Mouse (Mus musculus): Measurements from ENCODE around the gene Amigo2. TPM values are rescaled to one million over a fixed set of nuclear protein-coding genes. Genes with fewer than 3 reads are reported as not detected.
A peak's percentile ranks its signal among the peaks of the same experiment; 100 is the strongest.

Amigo2 gene
- polyA plus RNA-seq, 1 experiment from 2014 or later: 19.7 TPM

GRCm38 (mm10) chr15:97246256-97246655 is 831 bp downstream of the Amigo2 start:
- Histone ChIP-seq H3K4me2 (ENCODE audit: low read length) (peak overlapping the region; percentile 79), H3K4me3 (ENCODE audit: low read depth, low read length) (peak overlapping the region; percentile 63), H3K9me3 (replicated peaks; ENCODE audit: control insufficient read depth, low read length, poor library complexity, severe bottlenecking) (no peaks in the 10 kb centered on the region), H3K36me3 (ENCODE audit: control insufficient read depth, insufficient read depth, low read length) (no peaks in the 10 kb centered on the region), H3K27me3 (ENCODE audit: control insufficient read depth, insufficient read depth, low read depth, low read length) (0 out of 2 replicates have a peak, but pooled peaks cover 2% of the 10 kb centered on the region), H3K4me1 (ENCODE audit: control insufficient read depth, insufficient read depth, low read length) (peaks cover 18% of the 10 kb centered on the region), H3K27ac (ENCODE audit: low read length) (peak overlapping the region; percentile 87; the same call in 1 of the 2 replicates), H3K9ac (ENCODE audit: low read depth, low read length) (peak overlapping the region; percentile 39)
- WGBS: 29% methylated on average over 14 of the region's 14 CpGs
- ATAC-seq: no peak

DNA sequence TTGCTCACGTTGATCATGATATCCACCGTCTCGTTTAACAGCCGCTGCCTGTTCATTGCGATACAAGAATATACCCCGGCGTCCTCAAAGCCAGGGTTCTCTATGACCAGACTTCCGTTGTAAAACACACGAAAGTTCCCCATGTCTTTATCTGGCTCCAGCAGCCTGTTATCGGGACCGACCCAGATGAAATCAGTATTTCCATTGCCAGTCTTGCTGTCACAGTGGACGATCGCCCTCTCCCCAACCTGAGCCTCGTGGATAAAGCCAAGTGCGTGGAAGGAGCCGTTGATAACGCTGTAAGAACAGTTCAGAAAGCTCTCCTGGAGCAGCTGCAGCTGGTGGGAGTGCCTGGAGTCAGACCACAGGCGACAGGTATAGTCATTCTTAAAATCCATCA is 1.7 kb downstream of the Amigo2 start:
- Histone ChIP-seq H3K4me1 (ENCODE audit: control insufficient read depth, insufficient read depth, low read length) (peaks cover 18% of the 10 kb centered on the region), H3K4me2 (ENCODE audit: low read length) (peak overlapping the region; percentile 79; the same call in 1 of the 2 replicates), H3K27me3 (ENCODE audit: control insufficient read depth, insufficient read depth, low read depth, low read length) (0 out of 2 replicates have a peak, but pooled peaks cover 2% of the 10 kb centered on the region), H3K9ac (ENCODE audit: low read depth, low read length) (no peak overlapping the region; the same call in 1 of the 2 replicates), H3K27ac (ENCODE audit: low read length) (no peak overlapping the region), H3K9me3 (replicated peaks; ENCODE audit: control insufficient read depth, low read length, poor library complexity, severe bottlenecking) (no peaks in the 10 kb centered on the region), H3K36me3 (ENCODE audit: control insufficient read depth, insufficient read depth, low read length) (no peaks in the 10 kb centered on the region), H3K4me3 (ENCODE audit: low read depth, low read length) (no peak overlapping the region)
- ATAC-seq: no peak
- WGBS: 90% methylated on average over 18 of the region's 18 CpGs

DNA sequence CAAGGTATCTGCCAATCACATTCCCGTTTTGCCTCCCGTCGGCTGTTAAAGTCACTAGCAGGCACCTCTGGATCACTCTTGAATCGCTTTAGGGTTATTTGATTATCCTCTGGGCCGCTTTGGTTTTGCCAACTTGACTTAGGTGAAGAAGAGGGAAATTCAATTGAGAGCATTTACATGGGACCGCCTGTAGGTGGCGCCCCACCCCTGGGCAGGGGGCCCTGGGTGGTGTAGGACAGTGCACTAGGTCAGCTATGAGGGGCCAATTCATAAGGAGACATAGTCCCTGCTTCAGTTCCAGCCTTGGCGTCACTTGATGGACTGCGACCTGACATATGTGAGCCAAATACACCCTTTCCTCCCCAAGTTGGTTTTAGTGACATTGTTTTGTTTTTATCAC is 10.1 kb downstream of the Amigo2 start:
- ATAC-seq: no peak

GRCm38 (mm10) chr15:97235183-97235582 is 11.9 kb downstream of the Amigo2 start:
- H3K27ac ChIP-seq (ENCODE audit: low read length): no peak overlapping the region
- no peaks in the 10 kb centered on the region for H3K9me3 ChIP-seq (replicated peaks; ENCODE audit: control insufficient read depth, low read length, poor library complexity, severe bottlenecking)
- H3K4me2 ChIP-seq (ENCODE audit: low read length): no peak overlapping the region
- no peak overlapping the region for H3K4me3 ChIP-seq (ENCODE audit: low read depth, low read length)
- H3K4me1 ChIP-seq (ENCODE audit: control insufficient read depth, insufficient read depth, low read length): no peaks in the 10 kb centered on the region
- H3K36me3 ChIP-seq (ENCODE audit: control insufficient read depth, insufficient read depth, low read length): no peaks in the 10 kb centered on the region
- WGBS: 34% methylated on average over 7 of the region's 7 CpGs
- no peaks in the 10 kb centered on the region for H3K27me3 ChIP-seq (ENCODE audit: control insufficient read depth, insufficient read depth, low read depth, low read length)
- ATAC-seq: no peak
- no peak overlapping the region for H3K9ac ChIP-seq (ENCODE audit: low read depth, low read length)

More for the DNA sequence above, 10.1 kb downstream of the Amigo2 start:
- no peaks in the 10 kb centered on the region for H3K9me3 ChIP-seq (replicated peaks; ENCODE audit: control insufficient read depth, low read length, poor library complexity, severe bottlenecking)
- WGBS: 55% methylated on average over 9 of the region's 9 CpGs
- no peaks in the 10 kb centered on the region for H3K27me3 ChIP-seq (ENCODE audit: control insufficient read depth, insufficient read depth, low read depth, low read length)
- no peak overlapping the region for H3K4me3 ChIP-seq (ENCODE audit: low read depth, low read length)
- H3K36me3 ChIP-seq (ENCODE audit: control insufficient read depth, insufficient read depth, low read length): no peaks in the 10 kb centered on the region
- no peak overlapping the region for H3K9ac ChIP-seq (ENCODE audit: low read depth, low read length)
- H3K4me2 ChIP-seq (ENCODE audit: low read length): no peak overlapping the region
- H3K27ac ChIP-seq (ENCODE audit: low read length): no peak overlapping the region
- H3K4me1 ChIP-seq (ENCODE audit: control insufficient read depth, insufficient read depth, low read length): no peaks in the 10 kb centered on the region

GRCm38 (mm10) chr15:97234076-97234475 is 13.0 kb downstream of the Amigo2 start:
- H3K4me2 ChIP-seq (ENCODE audit: low read length): no peak overlapping the region
- 88% methylated on average over 6 of the region's 6 CpGs for WGBS
- no peak overlapping the region for H3K4me3 ChIP-seq (ENCODE audit: low read depth, low read length)
- no peaks in the 10 kb centered on the region for H3K36me3 ChIP-seq (ENCODE audit: control insufficient read depth, insufficient read depth, low read length)
- no peaks in the 10 kb centered on the region for H3K9me3 ChIP-seq (replicated peaks; ENCODE audit: control insufficient read depth, low read length, poor library complexity, severe bottlenecking)
- no peak overlapping the region for H3K9ac ChIP-seq (ENCODE audit: low read depth, low read length)
- H3K4me1 ChIP-seq (ENCODE audit: control insufficient read depth, insufficient read depth, low read length): no peaks in the 10 kb centered on the region
- no peak overlapping the region for H3K27ac ChIP-seq (ENCODE audit: low read length)
- no peaks in the 10 kb centered on the region for H3K27me3 ChIP-seq (ENCODE audit: control insufficient read depth, insufficient read depth, low read depth, low read length)
- ATAC-seq: no peak

DNA sequence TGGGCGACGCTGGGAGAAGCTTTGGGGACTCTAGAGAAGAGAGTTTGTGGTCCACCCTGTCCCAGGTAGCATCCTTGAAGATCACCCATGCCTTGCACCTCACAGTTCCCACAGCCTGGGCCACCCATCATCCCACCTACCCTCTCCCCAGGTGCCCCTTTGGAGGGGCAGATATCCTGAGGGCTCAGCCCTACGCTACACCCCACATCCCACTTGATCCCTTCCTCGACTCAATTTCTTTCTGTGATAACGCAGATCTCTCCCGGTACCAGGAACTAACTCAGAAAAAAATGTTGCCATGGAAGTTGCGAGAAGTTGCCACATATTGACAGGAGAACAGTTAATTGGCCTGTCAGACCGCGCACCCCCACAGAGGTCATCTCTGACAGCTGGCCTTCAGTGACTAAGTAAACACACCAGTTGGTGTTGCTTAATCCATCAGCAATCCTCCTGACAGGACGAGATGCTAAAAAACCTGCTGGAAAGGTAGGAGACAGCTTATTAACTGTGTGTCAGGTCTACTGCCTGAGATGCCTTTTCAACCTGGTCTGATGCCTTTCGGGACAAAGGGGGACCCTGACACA is 17.5 kb downstream of the Amigo2 start:
- no peak for ATAC-seq
- 82% methylated on average over 11 of the region's 11 CpGs for WGBS
- no peak overlapping the region for H3K27ac ChIP-seq (ENCODE audit: low read length)
- H3K4me3 ChIP-seq (ENCODE audit: low read depth, low read length): no peak overlapping the region
- no peaks in the 10 kb centered on the region for H3K36me3 ChIP-seq (ENCODE audit: control insufficient read depth, insufficient read depth, low read length)
- H3K27me3 ChIP-seq (ENCODE audit: control insufficient read depth, insufficient read depth, low read depth, low read length): no peaks in the 10 kb centered on the region
- H3K9ac ChIP-seq (ENCODE audit: low read depth, low read length): no peak overlapping the region
- no peak overlapping the region for H3K4me2 ChIP-seq (ENCODE audit: low read length)
- H3K9me3 ChIP-seq (replicated peaks; ENCODE audit: control insufficient read depth, low read length, poor library complexity, severe bottlenecking): no peaks in the 10 kb centered on the region
- H3K4me1 ChIP-seq (ENCODE audit: control insufficient read depth, insufficient read depth, low read length): no peaks in the 10 kb centered on the region

DNA sequence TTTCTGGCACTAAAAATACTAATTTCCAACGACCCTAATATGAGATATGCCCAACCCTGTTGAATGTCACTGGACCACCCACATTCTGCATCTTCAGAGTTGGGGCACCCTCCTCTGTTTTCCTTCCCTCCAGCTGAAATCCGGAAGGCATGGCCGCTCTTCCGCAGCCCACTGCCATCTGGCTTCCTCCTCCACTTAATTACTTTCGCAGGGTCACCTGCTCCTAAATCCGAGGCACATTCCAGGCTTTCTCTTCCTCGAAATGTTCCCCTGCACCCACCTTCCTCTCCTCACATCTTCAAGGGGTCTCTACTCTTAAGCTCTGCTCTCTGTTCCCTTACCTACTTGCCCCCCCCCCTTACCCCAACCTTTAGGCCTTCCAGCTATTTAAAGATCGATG is 23.1 kb downstream of the Amigo2 start:
- H3K9ac ChIP-seq (ENCODE audit: low read depth, low read length): no peak overlapping the region
- ATAC-seq: no peak
- no peak overlapping the region for H3K4me3 ChIP-seq (ENCODE audit: low read depth, low read length)
- no peaks in the 10 kb centered on the region; the same call in 1 of the 2 replicates for H3K4me1 ChIP-seq (ENCODE audit: control insufficient read depth, insufficient read depth, low read length)
- no peaks in the 10 kb centered on the region for H3K27me3 ChIP-seq (ENCODE audit: control insufficient read depth, insufficient read depth, low read depth, low read length)
- no peak overlapping the region for H3K27ac ChIP-seq (ENCODE audit: low read length)
- H3K9me3 ChIP-seq (replicated peaks; ENCODE audit: control insufficient read depth, low read length, poor library complexity, severe bottlenecking): no peaks in the 10 kb centered on the region
- WGBS: 75% methylated on average over 8 of the region's 8 CpGs
- no peaks in the 10 kb centered on the region for H3K36me3 ChIP-seq (ENCODE audit: control insufficient read depth, insufficient read depth, low read length)
- no peak overlapping the region for H3K4me2 ChIP-seq (ENCODE audit: low read length)

DNA sequence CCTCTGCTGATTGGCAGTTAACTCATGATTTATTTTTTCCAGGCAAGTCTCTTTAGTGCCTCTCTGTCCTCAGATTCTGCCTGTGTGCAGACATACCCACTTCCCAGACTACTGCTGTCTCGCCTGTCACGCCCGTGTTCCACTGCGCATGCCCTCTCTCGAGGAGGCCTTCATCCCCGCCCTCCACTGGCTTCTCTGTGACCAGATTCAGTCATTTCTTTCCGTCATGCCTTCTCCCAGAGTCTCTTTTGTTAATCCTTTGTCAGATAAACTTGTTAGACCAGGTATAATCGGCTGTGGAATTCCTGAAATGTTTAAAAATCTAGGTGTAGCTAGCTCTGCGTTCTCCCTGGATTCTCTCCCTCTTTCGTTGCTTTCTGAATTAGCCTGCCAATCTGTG is 23.7 kb downstream of the Amigo2 start:
- H3K9ac ChIP-seq (ENCODE audit: low read depth, low read length): no peak overlapping the region
- no peaks in the 10 kb centered on the region for H3K9me3 ChIP-seq (replicated peaks; ENCODE audit: control insufficient read depth, low read length, poor library complexity, severe bottlenecking)
- H3K4me2 ChIP-seq (ENCODE audit: low read length): no peak overlapping the region
- H3K4me3 ChIP-seq (ENCODE audit: low read depth, low read length): no peak overlapping the region
- 84% methylated on average over 10 of the region's 10 CpGs for WGBS
- ATAC-seq: no peak
- no peaks in the 10 kb centered on the region for H3K36me3 ChIP-seq (ENCODE audit: control insufficient read depth, insufficient read depth, low read length)
- H3K27ac ChIP-seq (ENCODE audit: low read length): no peak overlapping the region
- no peaks in the 10 kb centered on the region; the same call in 1 of the 2 replicates for H3K4me1 ChIP-seq (ENCODE audit: control insufficient read depth, insufficient read depth, low read length)
- H3K27me3 ChIP-seq (ENCODE audit: control insufficient read depth, insufficient read depth, low read depth, low read length): no peaks in the 10 kb centered on the region

DNA sequence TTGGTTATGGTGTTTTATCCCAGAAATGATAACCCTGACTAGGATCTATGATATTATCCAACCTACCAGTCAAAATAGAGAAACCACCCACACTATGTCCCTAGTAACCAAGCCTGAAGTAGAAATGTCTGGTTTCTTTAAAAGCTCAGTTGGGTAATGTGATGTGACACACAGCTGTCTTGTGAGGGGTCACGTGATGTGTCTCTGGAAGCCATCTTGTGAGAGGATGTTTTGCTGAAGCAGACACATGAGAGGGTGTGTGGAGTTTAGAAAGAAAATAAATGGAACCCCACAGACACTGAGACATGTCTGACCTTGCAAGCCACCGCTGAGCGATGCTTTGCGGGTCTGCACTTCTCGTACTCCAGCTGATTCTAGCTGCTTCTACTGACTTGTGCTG is 30.2 kb downstream of the Amigo2 start:
- Histone ChIP-seq H3K9ac (ENCODE audit: low read depth, low read length) (no peak overlapping the region), H3K9me3 (replicated peaks; ENCODE audit: control insufficient read depth, low read length, poor library complexity, severe bottlenecking) (no peaks in the 10 kb centered on the region), H3K4me1 (ENCODE audit: control insufficient read depth, insufficient read depth, low read length) (no peaks in the 10 kb centered on the region; the same call in 1 of the 2 replicates), H3K27ac (ENCODE audit: low read length) (no peak overlapping the region), H3K4me2 (ENCODE audit: low read length) (no peak overlapping the region), H3K36me3 (ENCODE audit: control insufficient read depth, insufficient read depth, low read length) (no peaks in the 10 kb centered on the region), H3K4me3 (ENCODE audit: low read depth, low read length) (no peak overlapping the region), H3K27me3 (ENCODE audit: control insufficient read depth, insufficient read depth, low read depth, low read length) (no peaks in the 10 kb centered on the region)
- 96% methylated on average over 5 of the region's 5 CpGs for WGBS
- ATAC-seq: no peak

Data from midbrain, embryonic 16.5 days (tissue).